Mouse (Mus musculus) ES-E14 (cell line): ENCODE results near the gene E2f3.

ENCODE experiments used
- HCFC1 ChIP-seq: IDR thresholded peaks from 2 replicates; pipeline ENCODE4 v1.6.1; 2012; ENCODE audit warnings: low read length, inconsistent platforms, borderline replicate concordance; ENCODE audit not compliant: insufficient read depth
- MAFK ChIP-seq: IDR thresholded peaks from 2 replicates; pipeline ENCODE4 v1.6.1; 2014; ENCODE audit warnings: mild to moderate bottlenecking, low read depth, low read length, inconsistent platforms; ENCODE audit not compliant: insufficient read depth

DNA sequence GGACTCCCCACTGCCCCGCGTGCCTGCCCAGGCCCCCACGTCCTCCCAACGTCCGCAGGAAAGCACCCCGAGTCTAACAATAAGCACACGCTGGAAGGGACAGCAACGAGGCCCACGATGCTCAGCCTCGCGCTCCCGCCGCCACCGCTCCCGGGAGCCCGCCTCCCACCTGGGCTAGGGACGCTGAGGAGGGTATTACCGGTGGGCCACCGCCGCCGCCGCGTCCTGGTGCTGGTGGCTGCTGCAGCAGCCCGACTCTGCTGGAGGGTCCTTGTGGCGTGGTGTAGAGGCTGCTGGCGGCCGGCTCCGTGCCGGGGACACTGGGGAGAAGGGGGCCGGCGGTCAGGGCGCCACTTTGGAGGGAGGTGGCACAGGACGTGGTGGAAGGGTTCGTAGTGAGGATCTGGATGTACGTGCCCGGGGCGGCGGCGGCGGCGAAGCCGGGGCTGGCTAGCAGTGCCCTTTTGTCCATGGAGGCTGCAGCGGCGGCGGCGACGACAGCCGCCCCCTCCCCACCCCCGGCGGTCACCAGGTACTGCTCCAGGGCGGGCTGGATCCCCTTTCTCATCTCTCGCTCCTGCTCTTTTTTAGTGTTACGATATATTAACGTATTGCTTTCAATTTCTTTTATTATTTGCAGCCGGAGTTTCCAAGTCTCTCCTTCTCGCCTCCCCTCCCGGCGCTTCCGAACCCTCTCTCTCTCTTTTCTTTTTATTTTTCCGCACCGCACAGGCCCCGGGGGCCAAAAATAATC is 585 bp downstream of the E2f3 start:
- TF ChIP-seq MAFK: no peak
- TF ChIP-seq HCFC1: no peak
